Mouse (Mus musculus) layer of hippocampus, adult 8-10 months (tissue): ENCODE results near the gene Erf. TPM values are rescaled to one million over a fixed set of nuclear protein-coding genes. Genes with fewer than 3 reads are reported as not detected.
A peak's percentile ranks its signal among the peaks of the same experiment; 100 is the strongest.

Source experiments
- DNase-seq, 2 experiments: peaks; one replicate each; pipeline ENCODE4 v3.0.0; 2022; ENCODE audit warnings: low spot score in 2 of 2
- total RNA-seq, 4 experiments: library from RNA; stranded (reverse); gene quantifications; 2 replicates each; pipeline ENCODE4 v1.2.4; 2022

Erf gene
- 10 to 100 TPM; 39.0 to 61.0 (median 49.4) TPM for total RNA-seq

DNA sequence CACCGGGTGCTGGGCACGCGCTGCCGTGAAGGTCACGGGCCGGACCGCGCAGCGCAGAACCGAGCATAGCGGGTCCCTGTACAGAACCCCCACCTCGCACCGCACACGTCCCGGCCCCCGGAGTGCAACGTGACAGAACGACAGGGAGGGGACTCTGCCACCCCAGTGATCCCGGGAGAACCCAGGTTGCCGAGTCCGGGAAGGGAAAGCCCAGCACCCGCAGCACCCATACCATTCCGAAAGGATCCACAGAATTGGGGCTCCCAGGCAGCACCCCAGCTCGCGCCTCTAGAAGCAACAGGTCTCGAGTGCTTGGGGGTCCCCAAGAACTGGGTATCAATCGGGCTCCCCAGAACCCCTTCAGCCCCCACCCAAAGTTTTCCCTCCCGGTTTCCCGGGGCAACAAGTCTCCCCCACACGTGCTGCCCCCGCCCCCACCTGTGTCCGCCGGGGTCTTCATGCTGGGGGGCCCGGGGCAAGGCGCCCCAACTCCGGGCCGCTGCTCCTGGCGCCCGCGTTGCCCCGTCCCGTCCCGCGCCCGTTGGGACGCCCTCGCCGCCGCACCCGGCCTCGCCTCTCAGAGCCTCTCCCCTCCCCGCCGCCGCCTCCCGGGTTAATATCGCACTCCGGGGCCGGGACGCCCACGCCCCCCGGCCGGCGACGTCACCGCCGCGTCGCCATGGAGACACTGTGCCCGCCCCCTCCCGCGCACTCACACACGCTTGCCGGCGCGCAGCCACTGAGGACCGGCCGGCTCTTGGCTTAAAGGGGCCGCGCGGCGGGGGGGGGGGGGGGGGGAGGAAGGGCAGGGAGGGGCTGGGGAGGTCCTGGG lies at the start of gene Erf:
Gene Erf, minus strand, starts transcription at position 621 of the 832 bp plus-strand sequence.
- DNase-seq: peak; percentile 92 to 95

GRCm38 (mm10) chr7:25297454-25298325 lies 47.1 kb upstream of the Erf start, which contains the start of gene Pafah1b3:
TSS of gene Pafah1b3 (minus strand) at chr7:25297986.
- peak; percentile 78 to 82 for DNase-seq

GRCm38 (mm10) chr7:25296945-25297453 lies 46.4 kb upstream of the Erf start:
- no peak for DNase-seq

GRCm38 (mm10) chr7:25294960-25295722 lies 44.6 kb upstream of the Erf start:
- DNase-seq: no peak

DNA sequence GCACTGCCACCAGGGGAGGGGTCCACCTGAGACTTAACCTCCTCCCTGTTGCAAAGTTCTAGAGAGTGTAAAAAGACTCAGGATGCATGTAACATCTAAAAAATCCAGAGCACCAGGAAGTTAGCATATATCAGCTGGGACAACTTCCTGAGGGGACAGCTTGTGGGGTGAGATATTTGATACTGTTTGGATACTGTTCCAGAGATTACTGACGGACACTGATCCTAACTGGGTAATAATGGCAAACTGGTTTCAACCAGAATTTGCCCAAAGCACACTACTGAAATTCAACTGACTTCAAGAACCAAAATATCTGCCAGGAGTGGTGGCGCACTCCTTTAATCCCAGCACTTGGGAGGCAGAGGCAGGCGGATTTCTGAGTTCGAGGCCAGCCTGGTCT lies 43.9 kb upstream of the Erf start:
- no peak for DNase-seq

DNA sequence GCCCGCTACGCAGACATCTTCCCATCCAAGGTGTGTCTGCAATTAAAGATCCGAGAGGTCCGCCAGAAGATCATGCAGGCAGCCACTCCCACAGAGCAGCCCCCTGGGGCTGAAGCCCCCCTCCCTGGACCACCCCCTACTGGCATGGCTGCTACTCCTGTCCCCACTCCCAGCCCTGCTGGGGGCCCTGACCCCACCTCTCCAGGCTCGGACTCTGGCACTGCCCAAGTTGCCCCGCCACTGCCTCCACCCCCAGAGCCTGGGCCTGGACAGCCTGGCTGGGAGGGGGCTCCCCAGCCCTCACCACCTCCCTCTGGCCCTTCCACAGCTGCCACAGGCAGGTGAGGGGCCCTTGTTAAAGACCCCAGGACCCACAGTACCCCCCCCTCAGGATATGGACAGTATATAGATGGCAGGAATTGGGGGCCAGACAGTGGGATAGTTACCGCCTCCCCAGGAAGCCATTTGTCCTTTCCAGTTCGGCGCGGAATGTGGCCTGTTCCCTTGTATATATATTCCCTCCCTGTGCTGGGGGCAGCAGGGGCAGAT lies 42.7 kb upstream of the Erf start:
- DNase-seq: no peak

DNA sequence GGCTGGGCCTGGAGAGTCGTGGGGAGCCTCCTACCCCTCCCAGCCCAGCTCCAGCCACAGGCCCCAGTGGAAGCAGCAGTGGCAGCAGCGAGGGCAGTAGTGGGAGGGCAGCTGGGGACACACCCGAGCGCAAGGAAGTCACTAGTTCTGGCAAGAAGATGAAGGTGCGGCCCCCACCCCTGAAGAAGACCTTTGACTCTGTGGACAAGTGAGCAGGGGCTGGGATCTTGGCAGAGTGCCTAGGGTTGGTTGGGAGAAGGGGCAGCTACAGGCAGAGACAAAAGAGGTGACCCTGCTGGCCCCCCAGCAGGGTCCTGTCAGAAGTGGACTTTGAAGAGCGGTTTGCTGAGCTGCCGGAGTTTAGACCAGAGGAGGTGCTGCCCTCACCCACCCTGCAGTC lies 41.5 kb upstream of the Erf start:
- DNase-seq: no peak

- no peak for DNase-seq
Observed at GRCm38 (mm10) chr7:25290911-25291310, 40.4 kb upstream of the Erf start.

- DNase-seq: no peak
Observed at GRCm38 (mm10) chr7:25290463-25290862, 39.9 kb upstream of the Erf start.

DNA sequence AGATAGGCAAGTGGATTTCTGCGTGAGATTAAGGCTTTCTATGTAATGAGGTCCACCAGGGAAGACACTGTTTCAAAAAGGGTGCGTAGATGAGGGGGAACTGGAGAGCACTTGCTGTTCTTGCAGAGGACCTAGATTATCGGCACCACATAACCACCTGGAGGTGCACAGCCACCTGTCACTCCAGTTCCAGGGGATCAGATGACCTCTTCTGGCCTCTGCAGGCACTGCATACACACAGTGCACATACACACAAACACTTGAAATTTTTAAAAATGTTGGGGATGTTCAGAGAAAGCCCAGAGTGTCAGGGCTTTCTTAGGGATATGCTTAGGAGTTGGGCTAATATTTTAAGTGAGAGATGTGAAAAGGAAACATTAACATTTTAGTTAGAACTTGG lies 39.4 kb upstream of the Erf start:
- no peak for DNase-seq

DNA sequence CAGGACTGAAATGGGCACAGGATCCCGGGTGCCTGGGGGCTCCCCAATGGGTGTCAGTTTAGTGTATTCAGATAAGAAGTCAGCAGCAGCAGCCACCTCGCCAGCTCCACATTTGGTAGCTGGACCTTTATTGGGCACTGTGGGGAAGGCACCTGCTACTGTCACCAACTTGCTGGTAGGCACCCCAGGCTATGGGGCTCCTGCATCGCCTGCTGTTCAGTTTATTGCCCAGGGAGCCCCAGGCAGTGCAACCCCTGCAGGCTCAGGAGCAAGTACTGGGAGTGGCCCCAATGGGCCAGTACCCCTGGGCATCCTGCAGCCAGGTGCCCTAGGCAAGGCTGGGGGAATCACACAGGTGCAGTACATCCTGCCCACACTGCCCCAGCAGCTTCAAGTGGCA lies 38.2 kb upstream of the Erf start:
- DNase-seq: no peak

GRCm38 (mm10) chr7:25288011-25288410 lies 37.5 kb upstream of the Erf start:
- DNase-seq: no peak

DNA sequence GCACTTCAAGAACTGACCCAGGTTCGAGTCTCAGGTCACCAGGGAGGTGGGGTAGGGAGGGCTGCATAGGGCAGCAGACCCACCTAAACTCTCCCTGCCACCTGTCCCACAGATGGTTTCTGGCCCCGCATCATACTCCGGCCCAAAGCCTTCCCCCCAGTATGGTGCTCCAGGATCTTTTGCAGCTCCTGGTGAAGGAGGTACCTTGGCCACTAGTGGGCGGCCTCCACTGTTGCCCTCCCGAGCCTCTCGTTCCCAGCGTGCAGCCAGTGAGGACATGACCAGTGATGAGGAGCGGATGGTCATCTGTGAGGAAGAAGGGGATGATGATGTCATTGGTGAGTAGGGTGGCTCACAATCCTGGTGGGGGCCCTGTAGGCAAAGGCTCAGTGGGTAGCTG lies 36.4 kb upstream of the Erf start:
- DNase-seq: no peak

DNA sequence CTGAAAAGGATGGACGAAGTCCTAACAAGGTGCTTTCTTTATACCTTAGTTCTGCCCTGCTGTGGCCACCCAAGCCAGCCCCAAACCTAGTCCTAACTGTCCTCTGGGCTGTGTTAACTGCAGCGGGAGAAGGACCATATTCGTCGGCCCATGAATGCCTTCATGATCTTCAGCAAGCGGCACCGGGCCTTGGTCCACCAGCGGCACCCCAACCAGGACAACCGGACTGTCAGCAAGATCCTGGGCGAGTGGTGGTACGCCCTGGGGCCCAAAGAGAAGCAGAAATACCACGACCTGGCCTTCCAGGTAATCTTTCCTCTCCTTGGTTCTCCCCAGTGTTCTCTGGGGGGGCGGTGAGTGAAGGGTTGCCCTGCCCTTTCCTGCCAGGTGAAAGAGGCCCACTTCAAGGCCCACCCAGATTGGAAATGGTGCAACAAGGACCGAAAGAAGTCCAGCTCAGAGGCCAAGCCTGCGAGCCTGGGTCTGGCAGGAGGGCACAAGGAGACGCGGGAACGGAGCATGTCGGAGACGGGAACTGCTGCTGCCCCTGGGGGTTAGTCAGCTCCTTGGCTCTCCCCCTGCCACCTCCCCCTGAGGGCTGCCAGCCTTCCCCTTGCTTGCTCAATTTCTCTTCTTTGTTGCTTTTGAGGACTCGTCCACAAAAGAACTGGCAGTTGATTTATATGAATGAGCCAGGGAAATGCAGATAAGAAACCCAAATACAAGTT lies 35.1 kb upstream of the Erf start:
- no peak for DNase-seq

DNA sequence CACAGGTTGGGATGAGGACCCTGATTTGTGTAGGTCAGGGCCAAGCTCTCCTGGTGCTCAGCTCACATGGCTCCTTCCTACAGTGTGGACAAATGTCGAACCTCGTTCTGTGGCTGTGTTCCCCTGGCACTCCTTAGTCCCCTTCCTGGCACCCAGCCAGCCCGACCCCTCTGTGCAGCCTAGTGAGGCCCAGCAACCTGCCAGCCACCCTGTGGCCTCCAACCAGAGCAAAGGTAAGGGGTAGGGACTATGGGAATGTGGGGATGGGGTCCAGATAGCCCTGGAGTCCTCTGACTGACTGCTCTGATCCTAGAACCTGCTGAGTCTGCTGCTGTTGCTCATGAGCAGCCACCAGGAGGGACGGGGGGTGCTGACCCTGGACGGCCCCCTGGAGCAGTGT lies 34.2 kb upstream of the Erf start:
- DNase-seq: no peak

GRCm38 (mm10) chr7:25284171-25284570 lies 33.6 kb upstream of the Erf start:
- no peak for DNase-seq

- DNase-seq: no peak
Observed at GRCm38 (mm10) chr7:25283637-25284036, 33.1 kb upstream of the Erf start.

- no peak for DNase-seq
Observed at GRCm38 (mm10) chr7:25282731-25283211, 32.2 kb upstream of the Erf start.

DNA sequence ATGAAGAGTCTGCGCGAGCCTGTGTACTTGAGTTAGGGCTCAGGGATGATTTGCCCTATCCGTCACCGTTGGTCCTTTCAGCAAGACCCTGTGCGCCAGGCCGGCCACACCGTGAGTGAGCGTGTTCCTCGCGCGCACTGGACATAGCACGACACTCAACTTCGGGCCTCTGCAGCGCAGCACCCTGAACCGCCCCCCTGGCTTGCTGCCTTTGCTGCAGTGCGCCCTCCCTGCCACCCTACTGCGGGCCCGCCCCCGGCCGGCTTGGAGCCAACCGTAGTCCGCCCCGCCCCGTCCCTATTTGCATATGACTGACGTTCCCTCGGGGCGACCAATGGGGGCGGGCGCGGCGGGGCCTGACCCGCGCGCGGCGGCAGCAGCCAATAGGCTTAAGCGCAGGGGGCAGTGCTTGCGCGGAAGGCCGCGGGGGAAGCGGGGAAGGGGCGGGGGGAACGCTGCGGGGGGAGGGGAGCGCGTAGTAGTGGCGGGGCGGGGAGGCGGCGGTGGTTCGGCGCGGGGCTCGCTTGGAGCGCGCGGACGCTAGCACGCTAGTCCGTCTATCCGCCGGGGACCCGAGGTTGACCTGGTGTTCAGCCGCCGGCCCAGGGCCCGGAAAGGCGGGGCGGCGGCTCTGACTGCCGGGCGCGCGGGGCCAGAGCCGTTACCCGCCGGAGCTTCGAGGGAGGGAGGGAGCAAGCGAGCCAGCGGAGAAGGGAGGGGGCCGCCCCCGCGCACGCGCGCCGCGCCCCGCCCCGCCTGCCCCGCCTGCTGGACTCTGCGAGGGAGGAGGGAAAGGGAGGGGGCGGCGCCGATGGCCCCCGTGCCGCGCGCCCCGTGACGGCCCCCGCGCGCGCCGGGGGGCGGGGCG lies 31.4 kb upstream of the Erf start:
- DNase-seq: peak; percentile 95
